Mouse (Mus musculus): ENCODE results near the gene Rgs16. TPM values are rescaled to one million over a fixed set of nuclear protein-coding genes. Genes with fewer than 3 reads are reported as not detected.

The Rgs16 gene
- polyA plus RNA-seq, 1 experiment from 2014 or later = 7.8 TPM

Other genes with a start within 250 kb of the Rgs16 start
- gene Npl, start 190.3 kb upstream of the Rgs16 start, polyA plus RNA-seq (2014; fragmentation: Nextera tagmentation; extraction: Ambion mirVana) = 15.5 and 16.2 TPM in 2 replicates
- gene Rgs8, start 87.3 kb upstream of the Rgs16 start, polyA plus RNA-seq (2014; fragmentation: Nextera tagmentation; extraction: Ambion mirVana) = 5.8 and 7.9 TPM in 2 replicates
- gene Rnasel, start 9.1 kb downstream of the Rgs16 start, polyA plus RNA-seq (2014; fragmentation: Nextera tagmentation; extraction: Ambion mirVana) = 31.4 and 40.3 TPM in 2 replicates
- 0.08 TPM in 1 of 2 replicates, not detected in the other for gene Rgsl1, start 103.8 kb downstream of the Rgs16 start, polyA plus RNA-seq (2014; fragmentation: Nextera tagmentation; extraction: Ambion mirVana)
- gene Teddm1b, start 134.0 kb downstream of the Rgs16 start, polyA plus RNA-seq (2014; fragmentation: Nextera tagmentation; extraction: Ambion mirVana) = 0.31 and 0.33 TPM in 2 replicates
- gene Teddm1a, start 151.4 kb downstream of the Rgs16 start, polyA plus RNA-seq (2014; fragmentation: Nextera tagmentation; extraction: Ambion mirVana) = 0.15 TPM in 1 of 2 replicates, not detected in the other
- 130 and 143 TPM in 2 replicates for gene Glul, start 159.6 kb downstream of the Rgs16 start, polyA plus RNA-seq (2014; fragmentation: Nextera tagmentation; extraction: Ambion mirVana)
- 0.49 and 0.51 TPM in 2 replicates for gene Teddm2, start 159.9 kb downstream of the Rgs16 start, polyA plus RNA-seq (2014; fragmentation: Nextera tagmentation; extraction: Ambion mirVana)